Mouse (Mus musculus): Measurements from ENCODE around the gene Dzip3. TPM values are rescaled to one million over a fixed set of nuclear protein-coding genes. Genes with fewer than 3 reads are reported as not detected.

Gene Dzip3
- polyA plus RNA-seq (2012; rRNA removed), result 1.8 and 2.3 TPM in 2 replicates

DNA sequence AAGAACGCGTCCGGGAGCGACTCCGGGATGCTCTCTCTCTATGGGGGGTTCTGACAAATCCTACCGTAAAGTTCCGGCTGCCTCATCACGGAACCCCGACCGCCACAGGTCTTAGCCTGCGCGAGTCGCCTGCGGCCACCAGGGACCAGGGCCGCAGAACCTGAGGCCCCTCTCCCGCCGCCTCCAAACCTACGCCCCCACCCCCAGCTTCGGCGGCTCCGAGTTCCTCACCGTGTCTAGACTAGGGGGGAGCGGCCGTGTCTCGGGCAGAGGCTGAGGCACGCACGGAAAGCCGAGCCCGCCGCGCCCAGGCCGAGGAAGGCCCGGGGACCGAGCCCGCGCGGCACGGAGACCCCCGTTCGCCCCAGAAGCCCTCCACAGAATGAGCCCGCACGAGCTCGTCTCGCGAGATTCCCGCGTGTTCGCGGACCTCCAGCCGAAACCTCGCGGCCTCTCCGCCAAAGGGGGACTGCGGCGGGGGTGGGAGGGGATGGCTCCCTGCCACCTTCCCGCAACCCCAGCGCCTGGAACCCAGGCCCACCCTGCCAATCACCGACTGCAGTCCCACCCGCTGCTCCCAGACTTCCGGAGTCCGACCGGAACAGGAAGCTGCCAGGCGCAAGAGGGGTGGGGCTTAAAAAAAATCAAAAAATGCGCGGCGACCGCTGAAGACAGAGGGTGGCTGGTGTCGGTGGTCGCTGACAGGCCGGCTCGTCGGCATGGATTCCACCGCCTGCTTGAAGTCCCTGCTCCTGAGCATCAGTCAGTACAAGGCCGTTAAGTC is at the start of gene Dzip3, which contains the start of gene Cip2a:
Gene Dzip3 (minus strand): TSS at position 607 of the 784 bp plus-strand sequence.
Gene Cip2a (plus strand): TSS at position 627 of the 784 bp plus-strand sequence.
- Histone ChIP-seq H3K4me3 (replicated peaks; ENCODE audit: extremely low read depth, low read depth, low read length) (peak within 1 kb of the TSS; percentile 87), H3K4me1 (ENCODE audit: control insufficient read depth, insufficient read depth, low read length) (peaks cover 2% of the 10 kb centered on the region; the same call in 1 of the 2 replicates)
- WGBS, result under 1% methylated on average over 74 of the region's 74 CpGs
- TF ChIP-seq CTCF (IDR thresholded peaks at IDR 0.05; ENCODE audit: insufficient read depth, low read length) (no peak), POLR2A (IDR thresholded peaks at IDR 0.05; ENCODE audit: borderline replicate concordance, extremely low read depth, low read depth, low read length) (peak; percentile 53; the same call in 1 of the 2 replicates)
- DNase-seq, result peak; percentile 81

GRCm38 (mm10) chr16:49040554-49041221 is 46.7 kb upstream of the Dzip3 start:
- 56% methylated on average over 3 of the region's 3 CpGs for WGBS
- TF ChIP-seq CTCF (IDR thresholded peaks at IDR 0.05; ENCODE audit: insufficient read depth, low read length) (no peak), POLR2A (IDR thresholded peaks at IDR 0.05; ENCODE audit: borderline replicate concordance, extremely low read depth, low read depth, low read length) (no peak)

GRCm38 (mm10) chr16:49037771-49038170 is 43.8 kb upstream of the Dzip3 start:
- H3K4me1 ChIP-seq (ENCODE audit: control insufficient read depth, insufficient read depth, low read length), result no peaks in the 10 kb centered on the region
- no peak overlapping the region for H3K4me3 ChIP-seq (replicated peaks; ENCODE audit: extremely low read depth, low read depth, low read length)
- TF ChIP-seq POLR2A (IDR thresholded peaks at IDR 0.05; ENCODE audit: borderline replicate concordance, extremely low read depth, low read depth, low read length), result no peak
- no peak for TF ChIP-seq CTCF (IDR thresholded peaks at IDR 0.05; ENCODE audit: insufficient read depth, low read length)
- DNase-seq, result no peak
- 55% methylated on average over 4 of the region's 4 CpGs for WGBS

More at GRCm38 (mm10) chr16:49040554-49041221, 46.7 kb upstream of the Dzip3 start:
- no peak for DNase-seq
- Histone ChIP-seq H3K4me1 (ENCODE audit: control insufficient read depth, insufficient read depth, low read length) (no peaks in the 10 kb centered on the region), H3K4me3 (replicated peaks; ENCODE audit: extremely low read depth, low read depth, low read length) (no peak overlapping the region)

DNA sequence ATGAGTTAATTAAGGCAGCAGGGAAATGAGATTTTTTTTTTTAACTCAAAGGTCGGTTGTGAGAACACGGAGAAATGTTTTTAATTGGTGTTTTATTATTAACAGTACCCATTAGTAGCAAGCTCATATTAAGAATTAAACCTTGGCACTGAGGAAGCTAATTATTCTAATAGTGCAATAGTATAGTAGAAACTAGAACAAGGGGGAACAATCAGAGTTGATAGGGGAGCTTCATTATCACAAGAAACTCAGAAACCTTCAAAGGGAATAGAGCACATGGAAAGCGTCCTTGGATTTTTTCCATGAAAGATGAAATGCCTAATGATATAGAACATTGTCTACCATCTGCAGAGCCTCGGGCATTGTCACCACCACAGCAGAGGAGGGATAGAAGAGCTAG is 41.9 kb upstream of the Dzip3 start:
- H3K4me1 ChIP-seq (ENCODE audit: control insufficient read depth, insufficient read depth, low read length), result no peaks in the 10 kb centered on the region
- TF ChIP-seq CTCF (IDR thresholded peaks at IDR 0.05; ENCODE audit: insufficient read depth, low read length) (no peak), POLR2A (IDR thresholded peaks at IDR 0.05; ENCODE audit: borderline replicate concordance, extremely low read depth, low read depth, low read length) (no peak)
- H3K4me3 ChIP-seq (replicated peaks; ENCODE audit: extremely low read depth, low read depth, low read length), result no peak overlapping the region
- DNase-seq, result no peak
- WGBS, result 67% methylated on average over 4 of the region's 4 CpGs

GRCm38 (mm10) chr16:49016620-49017332 is 22.8 kb upstream of the Dzip3 start:
- WGBS, result 71% methylated on average over 5 of the region's 5 CpGs
- Histone ChIP-seq H3K4me1 (ENCODE audit: control insufficient read depth, insufficient read depth, low read length) (no peaks in the 10 kb centered on the region), H3K4me3 (replicated peaks; ENCODE audit: extremely low read depth, low read depth, low read length) (no peak overlapping the region)
- DNase-seq, result no peak
- no peak for TF ChIP-seq CTCF (IDR thresholded peaks at IDR 0.05; ENCODE audit: insufficient read depth, low read length)
- no peak for TF ChIP-seq POLR2A (IDR thresholded peaks at IDR 0.05; ENCODE audit: borderline replicate concordance, extremely low read depth, low read depth, low read length)

DNA sequence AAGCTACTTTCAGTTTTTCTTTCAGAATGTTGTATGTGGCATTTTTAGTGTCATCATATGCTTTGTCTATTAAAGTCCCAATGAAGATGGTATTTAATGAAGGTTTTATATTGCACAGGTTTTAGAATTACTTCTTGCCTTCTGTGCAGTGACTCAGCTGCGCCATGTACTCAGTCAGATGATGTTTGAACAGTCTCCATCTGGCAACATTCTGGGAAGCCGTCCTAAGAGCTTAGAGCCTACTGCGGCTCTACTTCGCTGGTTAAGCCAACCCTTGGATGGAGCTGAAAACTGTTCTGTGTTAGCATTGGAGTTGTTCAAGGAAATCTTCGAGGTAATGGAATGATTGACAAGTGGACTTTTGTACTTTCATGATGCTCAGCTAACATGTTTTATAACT is 10.2 kb upstream of the Dzip3 start:
- no peak for DNase-seq
- 89% methylated on average over 5 of the region's 5 CpGs for WGBS
- Histone ChIP-seq H3K4me1 (ENCODE audit: control insufficient read depth, insufficient read depth, low read length) (no peaks in the 10 kb centered on the region), H3K4me3 (replicated peaks; ENCODE audit: extremely low read depth, low read depth, low read length) (no peak overlapping the region)
- TF ChIP-seq POLR2A (IDR thresholded peaks at IDR 0.05; ENCODE audit: borderline replicate concordance, extremely low read depth, low read depth, low read length) (no peak), CTCF (IDR thresholded peaks at IDR 0.05; ENCODE audit: insufficient read depth, low read length) (no peak)

GRCm38 (mm10) chr16:48994343-48994693 is 353 bp upstream of the Dzip3 start:
- no peak for TF ChIP-seq POLR2A (IDR thresholded peaks at IDR 0.05; ENCODE audit: borderline replicate concordance, extremely low read depth, low read depth, low read length)
- no peak for TF ChIP-seq CTCF (IDR thresholded peaks at IDR 0.05; ENCODE audit: insufficient read depth, low read length)
- under 1% methylated on average over 18 of the region's 18 CpGs for WGBS
- Histone ChIP-seq H3K4me1 (ENCODE audit: control insufficient read depth, insufficient read depth, low read length) (peaks cover 2% of the 10 kb centered on the region; the same call in 1 of the 2 replicates), H3K4me3 (replicated peaks; ENCODE audit: extremely low read depth, low read depth, low read length) (peak overlapping the region; percentile 87)
- no peak for DNase-seq

- under 1% methylated on average over 9 of the region's 9 CpGs for WGBS
- peak overlapping the region; percentile 87 for H3K4me3 ChIP-seq (replicated peaks; ENCODE audit: extremely low read depth, low read depth, low read length)
- TF ChIP-seq CTCF (IDR thresholded peaks at IDR 0.05; ENCODE audit: insufficient read depth, low read length) (no peak), POLR2A (IDR thresholded peaks at IDR 0.05; ENCODE audit: borderline replicate concordance, extremely low read depth, low read depth, low read length) (no peak)
- no peak for DNase-seq
- peaks cover 2% of the 10 kb centered on the region; the same call in 1 of the 2 replicates for H3K4me1 ChIP-seq (ENCODE audit: control insufficient read depth, insufficient read depth, low read length)
Measured at GRCm38 (mm10) chr16:48993231-48993558, 770 bp downstream of the Dzip3 start.
